In genomic region chr7:63671904-63672303, GRCm38 (mm10) we compare ENCODE assay signal across 8 mouse cellular contexts.
DNase-seq lines count a peak whose midpoint lies in the region; ATAC-seq lines count a peak whose summit lies in the region.

No protein-coding gene starts in this region.

- no peak overlapping the region for H3K4me2 ChIP-seq in heart, embryonic 14.5 days (ENCODE audit: low read length)
- H3K4me2 ChIP-seq in liver, embryonic 11.5 days: no peak overlapping the region
- H3K4me2 ChIP-seq in neural tube, embryonic 15.5 days: no peak overlapping the region

- no peak overlapping the region for H3K4me3 ChIP-seq in heart, embryonic 14.5 days (ENCODE audit: control insufficient read depth in 1 of 2, insufficient read depth in 1 of 2, low read depth in 1 of 2, low read length in 2 of 2)
- H3K4me3 ChIP-seq in liver, embryonic 11.5 days (ENCODE audit: low read depth, low read length): no peak overlapping the region
- no peak overlapping the region for H3K4me3 ChIP-seq in neural tube, embryonic 15.5 days (replicated peaks)

- WGBS in heart, embryonic 14.5 days: 23% methylated on average over 3 of the region's 3 CpGs
- WGBS in liver, embryonic 11.5 days: 22% methylated on average over 3 of the region's 3 CpGs
- 28% methylated on average over 3 of the region's 3 CpGs for whole genome bisulfite sequencing in neural tube, embryonic 15.5 days

- H3K36me3 ChIP-seq in heart, embryonic 14.5 days (ENCODE audit: control insufficient read depth, insufficient read depth, low read length): no peaks in the 10 kb centered on the region
- no peaks in the 10 kb centered on the region for H3K36me3 ChIP-seq in liver, embryonic 11.5 days (ENCODE audit: control insufficient read depth, insufficient read depth, low read length)
- no peaks in the 10 kb centered on the region for H3K36me3 ChIP-seq in neural tube, embryonic 15.5 days

- H3K27ac ChIP-seq in heart, embryonic 14.5 days (replicated peaks in 1 of 2; ENCODE audit: control insufficient read depth in 1 of 2, insufficient read depth in 1 of 2, low read depth in 2 of 2, low read length in 2 of 2): no peak overlapping the region
- no peak overlapping the region for H3K27ac ChIP-seq in liver, embryonic 11.5 days (ENCODE audit: low read depth, low read length)
- H3K27ac ChIP-seq in neural tube, embryonic 15.5 days (replicated peaks): 0 out of 2 replicates have a peak overlapping the region, but pooled peaks have one; percentile 28

- ATAC-seq in heart, embryonic 14.5 days (ENCODE audit: insufficient number of reproducible peaks, insufficient read depth, low FRiP score, low read depth): peak; percentile 49; the same call in 1 of the 2 replicates
- peak; percentile 66 for ATAC-seq in liver, embryonic 11.5 days (replicated peaks; ENCODE audit: low FRiP score)
- peak; percentile 58 for ATAC-seq in neural tube, embryonic 15.5 days (ENCODE audit: low FRiP score)

- DNase-seq in A20 (ENCODE audit: low read depth, low spot score) (peak; percentile 44), adipocyte (ENCODE audit: low spot score) (peak; percentile 67)
- DNase-seq in embryo, embryonic 11 days: peak; percentile 77
- peak; percentile 74 for DNase-seq in kidney, postnatal 10 days
- DNase-seq in liver, embryonic 11.5 days (ENCODE audit: low spot score): no peak
- peak; percentile 6 to 7 for DNase-seq in urinary bladder, postnatal 36 days (ENCODE audit: low spot score in 2 of 2)

- no peaks in the 10 kb centered on the region for H3K9me3 ChIP-seq in heart, embryonic 14.5 days (ENCODE audit: control insufficient read depth, low read length)
- no peaks in the 10 kb centered on the region for H3K9me3 ChIP-seq in liver, embryonic 11.5 days (ENCODE audit: control insufficient read depth, low read length)
- no peaks in the 10 kb centered on the region for H3K9me3 ChIP-seq in neural tube, embryonic 15.5 days (replicated peaks)

- no peaks in the 10 kb centered on the region for H3K27me3 ChIP-seq in heart, embryonic 14.5 days (ENCODE audit: control insufficient read depth, insufficient read depth, low read length)
- no peaks in the 10 kb centered on the region for H3K27me3 ChIP-seq in liver, embryonic 11.5 days (replicated peaks; ENCODE audit: control insufficient read depth, insufficient read depth, low read length)
- no peaks in the 10 kb centered on the region for H3K27me3 ChIP-seq in neural tube, embryonic 15.5 days (replicated peaks)

- H3K9ac ChIP-seq in heart, embryonic 14.5 days (ENCODE audit: low read length): no peak overlapping the region
- H3K9ac ChIP-seq in liver, embryonic 11.5 days (ENCODE audit: low read depth, low read length): no peak overlapping the region
- no peak overlapping the region for H3K9ac ChIP-seq in neural tube, embryonic 15.5 days (replicated peaks)

- H3K4me1 ChIP-seq in heart, embryonic 14.5 days (ENCODE audit: control insufficient read depth in 2 of 2, insufficient read depth in 2 of 2, low read length in 2 of 2): peaks cover 2 to 7% of the 10 kb centered on the region in 2 experiments; a peak in 3 of 4 replicates
- no peaks in the 10 kb centered on the region for H3K4me1 ChIP-seq in liver, embryonic 11.5 days (replicated peaks; ENCODE audit: control insufficient read depth, insufficient read depth, low read length)
- peaks cover 25% of the 10 kb centered on the region for H3K4me1 ChIP-seq in neural tube, embryonic 15.5 days
